Mouse (Mus musculus): Measurements from ENCODE around the gene Polr3h.

- TF ChIP-seq CTCF (IDR thresholded peaks at IDR 0.05; ENCODE audit: low read depth): no peak
- TF ChIP-seq EP300 (IDR thresholded peaks at IDR 0.05; ENCODE audit: low read depth): no peak
These were observed 74.7 kb downstream of the Polr3h start for GRCm38 (mm10) chr15:81851375-81851774.
